Mouse (Mus musculus) layer of hippocampus, adult 2 months (tissue): ENCODE measurements at regions not wholly inside any gene's neighbourhood (a gene's known extent, or its start where the extent isn't known, plus 50 kb on each side); places are given as distances from the start of the nearest gene placed in this dataset.

Experiments used
- DNase-seq, 2 experiments: peaks; one replicate each; pipeline ENCODE4 v3.0.0; 2022; ENCODE audit warnings: low spot score in 2 of 2
- H3K27ac ChIP-seq: fragments of 200-600 bp; 2 replicates; pipeline ENCODE4 v1.8.1; 2022
- H3K4me3 ChIP-seq: fragments of 200-600 bp; 2 replicates; pipeline ENCODE4 v1.8.1; 2022; ENCODE audit warnings: mild to moderate bottlenecking
- CTCF ChIP-seq: fragments of 200-600 bp; conservative IDR thresholded peaks from 2 replicates; pipeline ENCODE4 v1.8.1; 2022; ENCODE audit warnings: antibody characterized with exemption, mild to moderate bottlenecking, moderate library complexity

- H3K27ac ChIP-seq, result no peak overlapping the region
- DNase-seq, result no peak
- H3K4me3 ChIP-seq, result no peak overlapping the region
- no peak for TF ChIP-seq CTCF
These were observed 96.2 kb downstream of the Qpct start for GRCm38 (mm10) chr17:79147883-79148282.

DNA sequence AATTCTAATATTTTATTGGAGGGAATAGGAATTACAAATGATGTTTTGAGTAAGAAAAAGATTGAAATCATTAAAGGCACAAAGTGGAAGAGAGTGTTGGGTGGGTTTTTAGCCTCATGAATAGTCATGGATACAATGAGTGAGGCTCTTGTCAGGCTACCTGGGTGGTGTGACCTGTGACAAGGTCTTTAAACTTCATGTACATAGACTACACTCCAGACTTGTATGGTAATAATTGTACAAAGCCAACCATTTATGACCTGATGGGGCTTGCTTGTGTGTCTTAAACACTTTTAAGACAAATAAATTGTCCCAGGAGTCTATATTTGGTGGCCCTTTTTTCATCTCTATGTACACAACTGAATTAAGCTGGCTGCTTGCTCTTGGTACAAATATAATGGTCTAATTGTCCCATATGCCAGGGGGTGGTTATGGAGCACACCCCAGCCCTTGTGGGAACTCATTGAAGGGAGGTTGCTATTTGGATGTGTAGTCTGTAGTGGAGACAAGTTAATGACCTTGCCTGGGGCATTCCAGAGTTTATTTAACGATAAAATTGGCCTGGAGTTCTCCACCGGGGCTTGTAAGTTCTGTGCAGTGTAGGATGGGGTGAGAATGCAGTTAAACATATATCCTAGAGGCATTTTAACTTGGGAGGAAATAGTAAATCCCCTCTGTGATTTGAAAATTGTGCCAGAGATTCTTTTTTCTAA is 93.4 kb downstream of the Qpct start:
- DNase-seq, result no peak
- H3K4me3 ChIP-seq, result no peak overlapping the region
- no peak for TF ChIP-seq CTCF
- no peak overlapping the region for H3K27ac ChIP-seq

- DNase-seq, result no peak
- no peak overlapping the region for H3K27ac ChIP-seq
- H3K4me3 ChIP-seq, result no peak overlapping the region
- peak; percentile 75 for TF ChIP-seq CTCF
These were observed 91.3 kb downstream of the Qpct start for GRCm38 (mm10) chr17:79143031-79143430.
